Mouse (Mus musculus) G1E-ER4 (cell line): ENCODE results near the gene Cabcoco1. TPM values are rescaled to one million over a fixed set of nuclear protein-coding genes. Genes with fewer than 3 reads are reported as not detected.

ENCODE experiments used
- GATA1 ChIP-seq: IDR thresholded peaks from one replicate; pipeline ENCODE4 v1.8.0; 2012; ENCODE audit warnings: low read length, inconsistent platforms
- polyA plus RNA-seq: library from polyadenylated mRNA; stranded (reverse); fragments of >175 nt; gene quantifications from 2 replicates; pipeline ENCODE4 v1.2.3, GENCODE M21; 2012

The Cabcoco1 gene
- polyA plus RNA-seq, 1 experiment: not detected

GRCm38 (mm10) chr10:68537261-68537950 is 4.3 kb downstream of the Cabcoco1 start:
- no peak for TF ChIP-seq GATA1

GRCm38 (mm10) chr10:68529364-68530049 is 12.2 kb downstream of the Cabcoco1 start:
- TF ChIP-seq GATA1: no peak

GRCm38 (mm10) chr10:68528958-68529357 is 12.7 kb downstream of the Cabcoco1 start:
- TF ChIP-seq GATA1: no peak

- TF ChIP-seq GATA1: no peak
Measured at GRCm38 (mm10) chr10:68522106-68522505, 19.6 kb downstream of the Cabcoco1 start.

- TF ChIP-seq GATA1: no peak
Measured at GRCm38 (mm10) chr10:68512433-68513019, 29.2 kb downstream of the Cabcoco1 start.

- TF ChIP-seq GATA1: no peak
Measured at GRCm38 (mm10) chr10:68507741-68508140, 34.0 kb downstream of the Cabcoco1 start.

GRCm38 (mm10) chr10:68506242-68506641 is 35.5 kb downstream of the Cabcoco1 start:
- no peak for TF ChIP-seq GATA1

- no peak for TF ChIP-seq GATA1
Measured at GRCm38 (mm10) chr10:68504586-68505152, 37.0 kb downstream of the Cabcoco1 start.

- no peak for TF ChIP-seq GATA1
Measured at GRCm38 (mm10) chr10:68501067-68501466, 40.6 kb downstream of the Cabcoco1 start.

- no peak for TF ChIP-seq GATA1
Measured at GRCm38 (mm10) chr10:68495246-68495645, 46.5 kb downstream of the Cabcoco1 start.

- no peak for TF ChIP-seq GATA1
Measured at GRCm38 (mm10) chr10:68491557-68491956, 50.1 kb downstream of the Cabcoco1 start.

- TF ChIP-seq GATA1: no peak
Measured at GRCm38 (mm10) chr10:68490781-68491180, 50.9 kb downstream of the Cabcoco1 start.

- TF ChIP-seq GATA1: no peak
Measured at GRCm38 (mm10) chr10:68472799-68473198, 68.9 kb downstream of the Cabcoco1 start.

GRCm38 (mm10) chr10:68465737-68466327 is 75.9 kb downstream of the Cabcoco1 start:
- no peak for TF ChIP-seq GATA1

- TF ChIP-seq GATA1: no peak
Measured at GRCm38 (mm10) chr10:68464943-68465342, 76.8 kb downstream of the Cabcoco1 start.

- no peak for TF ChIP-seq GATA1
Measured at GRCm38 (mm10) chr10:68459784-68460183, 81.9 kb downstream of the Cabcoco1 start.

- TF ChIP-seq GATA1: no peak
Measured at GRCm38 (mm10) chr10:68457019-68457418, 84.7 kb downstream of the Cabcoco1 start.
